Mouse (Mus musculus) 3T3-L1 (cell line): ENCODE results near the gene Mri1.

Experiments
- DNase-seq: peaks from one replicate; pipeline ENCODE4 v3.0.0-alpha.2; 2015; ENCODE audit warnings: low read depth, low spot score

The Mri1 gene

DNA sequence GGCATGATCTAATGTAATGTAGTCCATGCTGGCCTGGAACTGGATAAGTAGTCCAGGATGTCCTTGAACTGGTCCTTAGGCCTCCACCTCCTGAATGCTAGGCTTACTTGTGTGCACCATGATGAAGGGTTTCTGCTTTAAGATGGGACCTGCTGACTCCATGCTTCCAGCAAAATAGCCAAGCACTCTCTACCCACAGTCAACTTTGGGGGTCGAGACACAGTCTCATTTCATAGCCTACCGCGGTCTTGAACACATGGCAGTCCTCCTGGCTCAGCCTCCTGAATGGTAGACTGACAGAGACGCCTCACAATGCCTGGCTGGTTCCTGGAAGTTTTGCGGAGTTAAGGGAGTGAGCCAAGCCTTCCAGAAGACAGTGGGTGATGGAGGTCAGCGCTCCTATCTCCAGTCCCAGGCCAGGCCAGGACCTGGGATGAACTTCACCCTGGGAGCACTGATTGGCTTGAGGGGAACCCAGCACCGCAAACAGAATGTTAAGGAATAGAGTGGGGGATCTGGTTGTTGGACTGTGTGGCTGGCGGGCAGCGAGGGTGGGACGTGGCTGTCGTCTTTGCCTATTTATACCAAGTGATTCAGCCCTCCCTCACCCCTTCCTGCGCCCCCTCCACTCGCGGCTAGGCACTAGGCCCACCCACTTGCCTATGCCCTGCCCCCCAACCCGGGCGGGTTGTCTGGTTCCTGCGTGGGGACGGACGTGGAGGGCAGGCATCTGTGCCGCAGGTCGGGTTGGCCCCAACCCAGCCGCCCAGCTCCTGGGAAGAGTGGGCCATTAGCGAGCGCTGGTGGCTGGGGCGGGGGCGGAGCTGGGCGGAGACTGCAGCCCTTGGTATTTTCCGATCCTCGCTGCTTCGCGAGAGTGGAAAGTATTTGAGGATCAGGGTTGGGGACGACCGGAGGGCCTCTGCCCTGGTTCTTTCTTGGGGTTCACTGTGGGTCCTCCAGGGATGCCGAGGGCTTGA lies 53.9 kb downstream of the Mri1 start:
- peak; percentile 94 for DNase-seq

DNA sequence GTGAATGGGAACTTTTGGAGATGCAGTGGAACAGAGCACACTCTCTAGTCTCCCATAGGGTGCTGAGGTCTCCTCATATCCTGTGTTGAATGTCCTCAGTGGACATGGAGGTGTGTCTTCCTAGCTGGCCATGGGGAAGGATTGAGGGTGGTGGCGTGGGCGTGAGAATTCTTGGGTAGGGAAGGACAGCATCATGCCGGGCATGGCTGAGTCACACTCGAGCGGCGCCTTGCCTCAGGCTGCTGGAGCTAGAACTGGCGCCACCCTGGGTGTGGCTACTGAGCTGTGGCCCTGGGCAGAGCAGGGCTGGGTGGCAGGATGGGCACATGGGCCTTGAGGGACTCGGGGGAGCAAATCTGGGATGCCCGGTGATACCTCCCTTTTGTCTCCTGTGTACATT lies 54.7 kb downstream of the Mri1 start:
- DNase-seq, result peak; percentile 100

DNA sequence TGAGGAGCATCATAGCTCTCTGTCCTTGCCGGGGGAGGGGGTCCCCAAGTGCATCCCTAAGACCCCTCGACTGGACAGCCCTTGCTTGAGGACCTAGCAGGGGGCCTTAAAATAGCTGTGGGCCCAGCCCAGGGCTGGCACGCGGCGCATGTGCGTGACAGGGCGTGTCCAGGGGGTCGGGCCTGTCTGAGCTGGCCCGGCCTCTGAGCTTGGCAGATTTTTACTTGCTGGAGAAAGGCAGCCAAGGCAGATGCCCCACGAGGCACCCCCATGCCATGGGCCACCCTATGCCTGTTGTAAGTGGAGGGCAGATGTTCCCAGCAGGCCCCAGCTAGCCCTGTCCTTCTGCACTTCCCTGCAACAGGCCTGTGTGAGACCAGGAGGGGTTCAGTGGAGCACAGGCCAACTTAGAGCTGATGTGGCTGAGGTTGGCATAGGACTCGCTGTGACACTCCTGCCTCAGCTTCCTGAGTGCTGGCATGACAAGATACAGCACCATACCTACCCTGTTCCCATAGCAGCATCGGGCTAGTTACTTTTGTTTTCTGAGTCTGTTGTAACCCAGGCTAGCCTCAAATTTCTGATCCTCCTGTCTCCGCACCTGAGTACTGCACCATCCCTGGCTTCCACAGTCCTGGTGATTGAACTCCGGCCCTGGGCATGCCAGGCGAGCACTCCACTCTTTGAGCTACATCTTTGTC lies 55.4 kb downstream of the Mri1 start:
- peak; percentile 91 for DNase-seq

DNA sequence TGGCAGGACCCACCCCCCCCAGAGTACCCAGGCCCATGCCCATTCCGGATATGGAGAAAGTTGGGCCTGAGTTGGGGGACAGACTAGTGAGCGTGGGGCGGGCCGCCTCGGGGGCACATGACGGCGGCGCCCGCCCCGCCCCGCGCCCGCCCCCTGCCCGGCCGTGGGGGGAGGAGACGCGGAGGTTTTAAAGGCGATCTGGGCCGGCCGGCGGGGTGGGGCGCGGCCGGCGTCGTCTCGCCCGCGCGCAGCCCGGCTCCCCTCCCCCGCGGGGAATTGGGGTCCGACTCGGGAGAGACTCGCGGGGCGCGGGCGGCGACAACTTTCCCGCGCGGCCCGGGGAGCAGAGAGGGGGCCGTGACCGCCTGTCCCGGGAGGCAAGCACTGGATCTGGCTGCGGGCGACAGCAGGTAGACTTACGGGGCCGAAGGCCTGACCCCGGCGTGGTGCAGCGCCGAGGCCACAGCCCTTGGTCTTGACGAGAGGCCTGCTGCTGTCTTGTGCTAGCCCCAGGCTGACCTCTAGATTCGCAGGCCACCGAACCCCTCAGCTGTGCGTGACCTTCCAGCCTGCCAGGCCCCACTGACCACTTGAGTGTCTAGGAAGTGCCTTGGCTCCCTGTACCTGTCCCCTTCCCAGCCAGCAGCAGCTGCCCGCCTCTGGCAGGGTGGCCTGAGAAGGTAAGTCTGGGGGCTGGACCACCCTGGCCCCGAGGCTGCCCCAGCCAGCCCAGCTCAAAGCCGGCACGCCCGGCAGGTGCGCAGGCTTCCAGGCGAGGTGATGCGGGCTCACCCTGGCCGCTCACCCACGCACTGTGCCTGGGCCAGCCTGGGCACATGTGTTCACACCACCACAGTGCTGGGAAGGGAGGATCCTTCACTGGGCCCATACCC lies 56.2 kb downstream of the Mri1 start:
- DNase-seq, result peak; percentile 74

DNA sequence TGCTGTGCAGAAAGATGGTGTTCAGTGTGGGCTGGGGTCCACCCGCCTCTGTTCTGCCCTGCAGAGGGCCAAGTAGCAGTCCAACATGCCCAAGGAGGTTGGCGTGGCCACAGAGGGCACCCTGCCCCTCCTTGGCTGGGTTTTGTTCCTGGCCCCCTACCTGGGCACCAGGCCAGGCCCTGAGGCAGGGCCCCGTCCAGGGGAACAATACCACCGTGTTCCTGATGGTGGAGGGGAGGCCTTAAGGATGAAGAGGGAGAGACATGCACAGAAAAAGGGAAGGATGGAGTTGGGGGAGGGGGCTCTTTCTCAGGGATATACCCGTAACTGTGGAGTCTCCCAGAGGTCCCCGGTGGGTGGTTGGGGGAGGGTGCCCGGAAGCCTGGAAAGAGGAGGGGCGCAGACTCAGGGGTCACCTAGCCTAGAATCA lies 57.0 kb downstream of the Mri1 start:
- peak; percentile 62 for DNase-seq
